31 mouse cellular contexts compared by ENCODE assay signal in genomic region chr12:59530521-59530920, GRCm38 (mm10).
"Had no signal": no experiment of that assay in that cellular context is flagged by ENCODE, and none has a peak within 500 bp of the region (broad histone marks: within the 10 kb centered on the region; RNA-seq: fewer than 3 reads in every experiment).

No protein-coding gene starts in this region.

- H3K9ac ChIP-seq: heart, embryonic 12.5 days; heart, embryonic 13.5 days; heart, embryonic 15.5 days; hindbrain, embryonic 12.5 days; hindbrain, embryonic 13.5 days; hindbrain, embryonic 14.5 days; hindbrain, embryonic 15.5 days; intestine, embryonic 15.5 days; kidney, embryonic 15.5 days had no signal

- DNase-seq: heart, postnatal 10 days; heart, postnatal 14 days; heart, postnatal 36 days; heart, postnatal 4 days; kidney, adult 11 months; kidney, adult 18-20 months; kidney, adult 2 months; kidney, adult 8-10 months; kidney, adult 9 months; kidney, postnatal 10 days; kidney, postnatal 14 days; kidney, postnatal 25 days; kidney, postnatal 36 days; kidney, postnatal 4 days; layer of hippocampus, adult 9-11 months; layer of hippocampus, postnatal 36 days had no signal

- H3K27me3 ChIP-seq: heart, embryonic 12.5 days; heart, embryonic 13.5 days; heart, embryonic 15.5 days; hindbrain, embryonic 12.5 days; hindbrain, embryonic 13.5 days; hindbrain, embryonic 15.5 days; intestine, embryonic 15.5 days; kidney, embryonic 15.5 days had no signal

- H3K4me1 ChIP-seq: heart, embryonic 10.5 days; heart, embryonic 12.5 days; heart, embryonic 13.5 days; heart, embryonic 15.5 days; hindbrain, embryonic 12.5 days; hindbrain, embryonic 13.5 days; hindbrain, embryonic 15.5 days; intestine, embryonic 15.5 days; kidney, embryonic 15.5 days had no signal

- H3K4me2 ChIP-seq: heart, embryonic 11.5 days; heart, embryonic 12.5 days; heart, embryonic 13.5 days; heart, embryonic 15.5 days; hindbrain, embryonic 12.5 days; hindbrain, embryonic 13.5 days; hindbrain, embryonic 14.5 days; hindbrain, embryonic 15.5 days; intestine, embryonic 15.5 days; kidney, embryonic 15.5 days had no signal

- H3K36me3 ChIP-seq: heart, embryonic 10.5 days; heart, embryonic 12.5 days; heart, embryonic 13.5 days; heart, embryonic 15.5 days; hindbrain, embryonic 12.5 days; hindbrain, embryonic 13.5 days; hindbrain, embryonic 15.5 days; intestine, embryonic 15.5 days; kidney, embryonic 15.5 days had no signal

- H3K9me3 ChIP-seq: heart, embryonic 10.5 days; heart, embryonic 12.5 days; heart, embryonic 13.5 days; heart, embryonic 15.5 days; hindbrain, embryonic 12.5 days; hindbrain, embryonic 13.5 days; hindbrain, embryonic 15.5 days; intestine, embryonic 15.5 days; kidney, embryonic 15.5 days had no signal

- H3K27ac ChIP-seq: heart, embryonic 10.5 days; heart, embryonic 13.5 days; heart, embryonic 15.5 days; hindbrain, embryonic 12.5 days; hindbrain, embryonic 13.5 days; hindbrain, embryonic 14.5 days; hindbrain, embryonic 15.5 days; hindbrain, postnatal 0 days; intestine, embryonic 15.5 days; kidney, embryonic 15.5 days; kidney, postnatal 0 days; layer of hippocampus, adult 2 months; left cerebral cortex, adult 2 months had no signal

- H3K4me3 ChIP-seq: heart, embryonic 10.5 days; heart, embryonic 12.5 days; heart, embryonic 13.5 days; heart, embryonic 15.5 days; hindbrain, embryonic 12.5 days; hindbrain, embryonic 13.5 days; hindbrain, embryonic 15.5 days; intestine, embryonic 15.5 days; kidney, embryonic 15.5 days; layer of hippocampus, adult 2 months; left cerebral cortex, adult 2 months had no signal
